24 mouse cellular contexts compared by ENCODE assay signal in genomic region chr6:42676011-42676410, GRCm38 (mm10). TPM values are rescaled to one million over a fixed set of nuclear protein-coding genes. Genes with fewer than 3 reads are reported as not detected.
DNase-seq lines count a peak whose midpoint lies in the region; ATAC-seq lines count a peak whose summit lies in the region.
"Had no signal": no experiment of that assay in that cellular context is flagged by ENCODE, and none has a peak within 500 bp of the region (broad histone marks: within the 10 kb centered on the region; RNA-seq: fewer than 3 reads in every experiment).

No protein-coding gene starts in this region.

- no peaks in the 10 kb centered on the region for H3K9me3 ChIP-seq in embryonic facial prominence, embryonic 12.5 days
- H3K9me3 ChIP-seq in embryonic facial prominence, embryonic 10.5 days = no peaks in the 10 kb centered on the region
- no peaks in the 10 kb centered on the region for H3K9me3 ChIP-seq in hindbrain, embryonic 15.5 days
- no peaks in the 10 kb centered on the region for H3K9me3 ChIP-seq in hindbrain, embryonic 16.5 days (ENCODE audit: control insufficient read depth, low read length)
- H3K9me3 ChIP-seq in midbrain, embryonic 11.5 days (ENCODE audit: control insufficient read depth, low read length) = no peaks in the 10 kb centered on the region
- no peaks in the 10 kb centered on the region for H3K9me3 ChIP-seq in midbrain, embryonic 14.5 days (ENCODE audit: control insufficient read depth, low read length)
- H3K9me3 ChIP-seq: forebrain, embryonic 13.5 days; G1E had no signal

- 92% methylated on average over 3 of the region's 3 CpGs for WGBS in embryonic facial prominence, embryonic 12.5 days
- 95% methylated on average over 3 of the region's 3 CpGs for WGBS in embryonic facial prominence, embryonic 10.5 days
- 99% methylated on average over 3 of the region's 3 CpGs for WGBS in hindbrain, embryonic 15.5 days
- WGBS in hindbrain, embryonic 16.5 days = 99% methylated on average over 3 of the region's 3 CpGs
- WGBS in midbrain, embryonic 11.5 days = 100% methylated on average over 3 of the region's 3 CpGs
- WGBS in midbrain, embryonic 14.5 days = 97% methylated on average over 3 of the region's 3 CpGs

- no peak overlapping the region for H3K27ac ChIP-seq in embryonic facial prominence, embryonic 12.5 days
- H3K27ac ChIP-seq in embryonic facial prominence, embryonic 10.5 days (replicated peaks) = no peak overlapping the region
- no peak overlapping the region for H3K27ac ChIP-seq in hindbrain, embryonic 15.5 days (replicated peaks)
- H3K27ac ChIP-seq in hindbrain, embryonic 16.5 days (ENCODE audit: low read depth, low read length) = no peak overlapping the region
- H3K27ac ChIP-seq in midbrain, embryonic 11.5 days (ENCODE audit: low read depth, low read length) = no peak overlapping the region
- H3K27ac ChIP-seq in midbrain, embryonic 14.5 days (replicated peaks; ENCODE audit: low read depth, low read length) = no peak overlapping the region
- H3K27ac ChIP-seq: forebrain, embryonic 13.5 days had no signal

- no peak for DNase-seq in embryonic facial prominence, embryonic 10.5 days (ENCODE audit: low spot score)
- DNase-seq in heart, adult 11 months = peak; percentile 69
- no peak for DNase-seq in heart, postnatal 4 days
- DNase-seq in midbrain, embryonic 11.5 days (ENCODE audit: low spot score, missing footprints) = no peak
- no peak for DNase-seq in midbrain, embryonic 14.5 days
- DNase-seq: adrenal gland, adult 8-10 months; adrenal gland, postnatal 14 days; adrenal gland, postnatal 36 days; B cell, adult 2 months; cerebellum, adult 11-12 months; cerebellum, adult 2 months; cerebellum, adult 9-10 months; cerebellum, postnatal 10 days; cerebellum, postnatal 25 days had no signal

- H3K9ac ChIP-seq in embryonic facial prominence, embryonic 12.5 days = no peak overlapping the region
- no peak overlapping the region for H3K9ac ChIP-seq in hindbrain, embryonic 15.5 days
- H3K9ac ChIP-seq in hindbrain, embryonic 16.5 days (ENCODE audit: low read depth, low read length) = no peak overlapping the region
- H3K9ac ChIP-seq in midbrain, embryonic 11.5 days (ENCODE audit: low read length) = no peak overlapping the region
- no peak overlapping the region for H3K9ac ChIP-seq in midbrain, embryonic 14.5 days (replicated peaks; ENCODE audit: low read length)
- H3K9ac ChIP-seq: forebrain, embryonic 13.5 days had no signal

- H3K36me3 ChIP-seq in embryonic facial prominence, embryonic 12.5 days = peaks cover 79% of the 10 kb centered on the region
- peaks cover 93% of the 10 kb centered on the region for H3K36me3 ChIP-seq in embryonic facial prominence, embryonic 10.5 days (replicated peaks)
- peaks cover 85% of the 10 kb centered on the region for H3K36me3 ChIP-seq in hindbrain, embryonic 15.5 days
- H3K36me3 ChIP-seq in hindbrain, embryonic 16.5 days (ENCODE audit: control insufficient read depth, insufficient read depth, low read length) = peaks cover 55% of the 10 kb centered on the region
- peaks cover 36% of the 10 kb centered on the region for H3K36me3 ChIP-seq in midbrain, embryonic 11.5 days (ENCODE audit: control insufficient read depth, insufficient read depth, low read length)
- H3K36me3 ChIP-seq in midbrain, embryonic 14.5 days (ENCODE audit: control insufficient read depth, insufficient read depth, low read length) = peaks cover 91% of the 10 kb centered on the region
- H3K36me3 ChIP-seq: G1E had no signal

- no peak overlapping the region for H3K4me3 ChIP-seq in embryonic facial prominence, embryonic 12.5 days
- no peak overlapping the region for H3K4me3 ChIP-seq in embryonic facial prominence, embryonic 10.5 days
- H3K4me3 ChIP-seq in hindbrain, embryonic 15.5 days = no peak overlapping the region
- H3K4me3 ChIP-seq in hindbrain, embryonic 16.5 days (ENCODE audit: low read length) = no peak overlapping the region
- H3K4me3 ChIP-seq in midbrain, embryonic 11.5 days (ENCODE audit: low read depth, low read length) = no peak overlapping the region
- H3K4me3 ChIP-seq in midbrain, embryonic 14.5 days (replicated peaks; ENCODE audit: low read depth, low read length) = no peak overlapping the region
- H3K4me3 ChIP-seq: forebrain, embryonic 13.5 days had no signal

- peak; percentile 52; the same call in 1 of the 2 replicates for ATAC-seq in embryonic facial prominence, embryonic 12.5 days (ENCODE audit: insufficient number of reproducible peaks, insufficient read depth, low FRiP score, low TSS enrichment)
- ATAC-seq in hindbrain, embryonic 15.5 days (ENCODE audit: low FRiP score, low read depth) = 0 out of 2 replicates have a peak, but pooled peaks have one; percentile 40
- no peak; the same call in 1 of the 2 replicates for ATAC-seq in hindbrain, embryonic 16.5 days
- 0 out of 2 replicates have a peak, but pooled peaks have one; percentile 22 for ATAC-seq in midbrain, embryonic 11.5 days (ENCODE audit: low FRiP score)
- ATAC-seq in midbrain, embryonic 14.5 days (ENCODE audit: low FRiP score, low TSS enrichment) = no peak
- ATAC-seq: activated CD4-positive, CD25-positive, alpha-beta regulatory T cell, adult 4 months; CD4-positive, CD25-positive, alpha-beta regulatory T cell, adult 4 months; forebrain, embryonic 13.5 days; forebrain, embryonic 16.5 days; Patski had no signal

- H3K4me1 ChIP-seq in embryonic facial prominence, embryonic 12.5 days = no peaks in the 10 kb centered on the region
- no peaks in the 10 kb centered on the region for H3K4me1 ChIP-seq in embryonic facial prominence, embryonic 10.5 days
- H3K4me1 ChIP-seq in hindbrain, embryonic 15.5 days (replicated peaks) = no peaks in the 10 kb centered on the region
- H3K4me1 ChIP-seq in hindbrain, embryonic 16.5 days (ENCODE audit: control insufficient read depth, insufficient read depth, low read depth, low read length) = no peaks in the 10 kb centered on the region
- no peaks in the 10 kb centered on the region for H3K4me1 ChIP-seq in midbrain, embryonic 11.5 days (ENCODE audit: control insufficient read depth, insufficient read depth, low read length)
- no peaks in the 10 kb centered on the region for H3K4me1 ChIP-seq in midbrain, embryonic 14.5 days (ENCODE audit: control insufficient read depth, insufficient read depth, low read length)
- H3K4me1 ChIP-seq: forebrain, embryonic 13.5 days had no signal

- no peak overlapping the region for H3K4me2 ChIP-seq in embryonic facial prominence, embryonic 12.5 days (replicated peaks)
- no peak overlapping the region for H3K4me2 ChIP-seq in hindbrain, embryonic 15.5 days
- no peak overlapping the region for H3K4me2 ChIP-seq in hindbrain, embryonic 16.5 days (ENCODE audit: low read length)
- H3K4me2 ChIP-seq in midbrain, embryonic 11.5 days = no peak overlapping the region
- no peak overlapping the region for H3K4me2 ChIP-seq in midbrain, embryonic 14.5 days (ENCODE audit: low read length)
- H3K4me2 ChIP-seq: forebrain, embryonic 13.5 days had no signal

- no peaks in the 10 kb centered on the region for H3K27me3 ChIP-seq in embryonic facial prominence, embryonic 12.5 days
- H3K27me3 ChIP-seq in embryonic facial prominence, embryonic 10.5 days (replicated peaks; ENCODE audit: low read depth, poor library complexity, severe bottlenecking) = no peaks in the 10 kb centered on the region
- H3K27me3 ChIP-seq in hindbrain, embryonic 15.5 days = no peaks in the 10 kb centered on the region
- no peaks in the 10 kb centered on the region for H3K27me3 ChIP-seq in hindbrain, embryonic 16.5 days (replicated peaks; ENCODE audit: control insufficient read depth, insufficient read depth, low read length)
- H3K27me3 ChIP-seq in midbrain, embryonic 11.5 days (ENCODE audit: control insufficient read depth, insufficient read depth, low read length) = no peaks in the 10 kb centered on the region
- no peaks in the 10 kb centered on the region for H3K27me3 ChIP-seq in midbrain, embryonic 14.5 days (ENCODE audit: control insufficient read depth, insufficient read depth, low read length)
- H3K27me3 ChIP-seq: CH12.LX; forebrain, embryonic 13.5 days; Patski had no signal

RNA-seq across cellular contexts. Expression of gene Tcaf2, which starts 31.0 kb away (rescaled TPM):
- 5.8 and 6.6 TPM in 2 replicates for polyA plus RNA-seq in embryonic facial prominence, embryonic 12.5 days (2016; fragmentation: Nextera tagmentation; extraction: Ambion mirVana)
- 4.3 and 4.6 TPM in 2 replicates for polyA plus RNA-seq in embryonic facial prominence, embryonic 10.5 days (2016; fragmentation: Nextera tagmentation; extraction: Ambion mirVana)
- total RNA-seq in heart, postnatal 4 days (2021) = 1 to 10 TPM; 4.2 to 5.3 TPM
- 2.4 and 3.1 TPM in 2 replicates for polyA plus RNA-seq in hindbrain, embryonic 15.5 days (2015; fragmentation: Nextera tagmentation; extraction: Ambion mirVana)
- 2.2 and 2.6 TPM in 2 replicates for polyA plus RNA-seq in hindbrain, embryonic 16.5 days (2015; fragmentation: Nextera tagmentation; extraction: Ambion mirVana)
- 1.8 and 1.9 TPM in 2 replicates for polyA plus RNA-seq in midbrain, embryonic 11.5 days (2014; fragmentation: Nextera tagmentation; extraction: Ambion mirVana)
- 0.46 and 0.93 TPM in 2 replicates for polyA plus RNA-seq in midbrain, embryonic 14.5 days (2014; fragmentation: Nextera tagmentation; extraction: Ambion mirVana)
- total RNA-seq: CH12.LX had no signal
- polyA plus RNA-seq: activated CD4-positive, CD25-positive, alpha-beta regulatory T cell, adult 4 months; CD4-positive, CD25-positive, alpha-beta regulatory T cell, adult 4 months; G1E had no signal

RNA-seq across cellular contexts. Expression of gene Tcaf1, which starts 33.9 kb away (rescaled TPM):
- polyA plus RNA-seq in embryonic facial prominence, embryonic 12.5 days (2016; fragmentation: Nextera tagmentation; extraction: Ambion mirVana) = 102 and 106 TPM in 2 replicates
- 93.0 and 94.1 TPM in 2 replicates for polyA plus RNA-seq in embryonic facial prominence, embryonic 10.5 days (2016; fragmentation: Nextera tagmentation; extraction: Ambion mirVana)
- total RNA-seq in heart, postnatal 4 days (2021) = 10 to 100 TPM; 36.6 to 38.4 TPM
- 202 and 215 TPM in 2 replicates for polyA plus RNA-seq in hindbrain, embryonic 15.5 days (2015; fragmentation: Nextera tagmentation; extraction: Ambion mirVana)
- polyA plus RNA-seq in hindbrain, embryonic 16.5 days (2015; fragmentation: Nextera tagmentation; extraction: Ambion mirVana) = 214 and 216 TPM in 2 replicates
- polyA plus RNA-seq in midbrain, embryonic 11.5 days (2014; fragmentation: Nextera tagmentation; extraction: Ambion mirVana) = 155 and 156 TPM in 2 replicates
- polyA plus RNA-seq in midbrain, embryonic 14.5 days (2014; fragmentation: Nextera tagmentation; extraction: Ambion mirVana) = 199 and 236 TPM in 2 replicates
- total RNA-seq: CH12.LX had no signal
- polyA plus RNA-seq: CD4-positive, CD25-positive, alpha-beta regulatory T cell, adult 4 months; G1E had no signal

Comparison
In these comparisons a context has a peak if more than half of its experiments do, and no peak if none do; other contexts are left out.
1. ATAC-seq: peak in embryonic facial prominence, embryonic 12.5 days (single experiment), hindbrain, embryonic 15.5 days (single experiment) and midbrain, embryonic 11.5 days (single experiment); none in hindbrain, embryonic 16.5 days (single experiment) and midbrain, embryonic 14.5 days (single experiment).